18 mouse cellular contexts compared by ENCODE assay signal in genomic region chr5:66105366-66105765, GRCm38 (mm10).
DNase-seq lines count a peak whose midpoint lies in the region; ATAC-seq and TF ChIP-seq lines count a peak whose summit lies in the region.
"Had no signal": no experiment of that assay in that cellular context is flagged by ENCODE, and none has a peak within 500 bp of the region (broad histone marks: within the 10 kb centered on the region; RNA-seq: fewer than 3 reads in every experiment).

No protein-coding gene starts in this region.

- peak; percentile 36 to 42 for DNase-seq in adrenal gland, postnatal 36 days
- no peak for DNase-seq in adrenal gland, adult 2 months
- DNase-seq in 416B (ENCODE audit: low read depth): peak; percentile 98
- no peak for DNase-seq in forebrain, embryonic 14.5 days (ENCODE audit: low spot score)
- DNase-seq in left cerebral cortex, postnatal 4 days: no peak
- no peak for DNase-seq in B cell, adult 2 months
- DNase-seq: cerebellum, postnatal 10 days; gastrocnemius, postnatal 36 days; heart, postnatal 14 days; kidney, adult 11 months; right cerebral cortex, adult 18-20 months; thymus, postnatal 14 days had no signal

- no peak for TF ChIP-seq POLR2A in bone marrow macrophage, adult 2 months (IDR thresholded peaks at IDR 0.05; ENCODE audit: borderline replicate concordance, low read depth, low read length)

- no peak for TF ChIP-seq CTCF in bone marrow macrophage, adult 2 months (IDR thresholded peaks at IDR 0.05; ENCODE audit: low read depth, low read length)

- intact Hi-C loops in left cerebral cortex, postnatal 4 days (cut with DNase I): no loop called here

- peaks cover 74% of the 10 kb centered on the region for H3K4me1 ChIP-seq in bone marrow macrophage, adult 2 months (ENCODE audit: control insufficient read depth, insufficient read depth, low read length)
- H3K4me1 ChIP-seq in forebrain, embryonic 14.5 days (ENCODE audit: control insufficient read depth, insufficient read depth, low read length): no peaks in the 10 kb centered on the region
- H3K4me1 ChIP-seq: embryonic facial prominence, embryonic 13.5 days; forebrain, embryonic 15.5 days; heart, embryonic 12.5 days; hindbrain, embryonic 15.5 days had no signal

- 7% methylated on average over 3 of the region's 3 CpGs for WGBS in macrophage (ENCODE audit: missing documents)
- 82% methylated on average over 3 of the region's 3 CpGs for WGBS in forebrain, embryonic 14.5 days

- no peak overlapping the region for H3K4me2 ChIP-seq in forebrain, embryonic 14.5 days (ENCODE audit: low read length)
- H3K4me2 ChIP-seq: embryonic facial prominence, embryonic 13.5 days; forebrain, embryonic 15.5 days; heart, embryonic 12.5 days; hindbrain, embryonic 15.5 days had no signal

- no peak overlapping the region for H3K4me3 ChIP-seq in bone marrow macrophage, adult 2 months (ENCODE audit: insufficient read depth, low read length)
- H3K4me3 ChIP-seq in macrophage (ENCODE audit: inconsistent target): no peak overlapping the region
- no peak overlapping the region for H3K4me3 ChIP-seq in forebrain, embryonic 14.5 days (ENCODE audit: low read depth, low read length)
- H3K4me3 ChIP-seq: embryonic facial prominence, embryonic 13.5 days; forebrain, embryonic 15.5 days; heart, embryonic 12.5 days; hindbrain, embryonic 15.5 days had no signal

- H3K36me3 ChIP-seq in macrophage (ENCODE audit: inconsistent target): peaks cover 10% of the 10 kb centered on the region; the same call in 1 of the 2 replicates
- H3K36me3 ChIP-seq in forebrain, embryonic 14.5 days (ENCODE audit: control insufficient read depth, insufficient read depth, low read length): no peaks in the 10 kb centered on the region
- H3K36me3 ChIP-seq: embryonic facial prominence, embryonic 13.5 days; forebrain, embryonic 15.5 days; heart, embryonic 12.5 days; hindbrain, embryonic 15.5 days had no signal

- no peak overlapping the region for H3K9ac ChIP-seq in forebrain, embryonic 14.5 days (ENCODE audit: low read length)
- H3K9ac ChIP-seq: embryonic facial prominence, embryonic 13.5 days; forebrain, embryonic 15.5 days; heart, embryonic 12.5 days; hindbrain, embryonic 15.5 days had no signal

- no peaks in the 10 kb centered on the region for H3K9me3 ChIP-seq in forebrain, embryonic 14.5 days (replicated peaks; ENCODE audit: control insufficient read depth, low read length)
- H3K9me3 ChIP-seq: embryonic facial prominence, embryonic 13.5 days; forebrain, embryonic 15.5 days; heart, embryonic 12.5 days; hindbrain, embryonic 15.5 days had no signal

- peak overlapping the region; percentile 100 for H3K27ac ChIP-seq in bone marrow macrophage, adult 2 months (ENCODE audit: insufficient read depth, low read depth, low read length)
- peak overlapping the region; percentile 96 for H3K27ac ChIP-seq in macrophage
- no peak overlapping the region for H3K27ac ChIP-seq in forebrain, embryonic 14.5 days (ENCODE audit: low read depth, low read length)
- H3K27ac ChIP-seq: embryonic facial prominence, embryonic 13.5 days; forebrain, embryonic 15.5 days; hindbrain, embryonic 15.5 days had no signal

- H3K79me2 ChIP-seq in macrophage (ENCODE audit: inconsistent target): peaks cover 89% of the 10 kb centered on the region

- H3K27me3 ChIP-seq in forebrain, embryonic 14.5 days (replicated peaks; ENCODE audit: control insufficient read depth, insufficient read depth, low read length): no peaks in the 10 kb centered on the region
- H3K27me3 ChIP-seq: embryonic facial prominence, embryonic 13.5 days; forebrain, embryonic 15.5 days; heart, embryonic 12.5 days; hindbrain, embryonic 15.5 days had no signal

- no peak for ATAC-seq in forebrain, embryonic 14.5 days
- ATAC-seq: forebrain, embryonic 15.5 days had no signal

Comparison
In these comparisons a context has a peak if more than half of its experiments do, and no peak if none do; other contexts are left out.
1. DNase-seq: peak in adrenal gland, postnatal 36 days (2 of 2) and 416B (single experiment); none in adrenal gland, adult 2 months (single experiment), forebrain, embryonic 14.5 days (single experiment), left cerebral cortex, postnatal 4 days (single experiment) and B cell, adult 2 months (0 of 2).